Mouse (Mus musculus) MEL (cell line): ENCODE measurements around the gene Stk10.

Source experiments
- CTCF ChIP-seq, 3 experiments: IDR thresholded peaks in 2 of 3; conservative IDR thresholded peaks in 1 of 3; 2 replicates each; pipeline ENCODE4 v1.5.1; 2011 to 2012; ENCODE audit warnings: low read length in 3 of 3, low read depth in 2 of 3, mild to moderate bottlenecking in 2 of 3, improper control_type of control experiment in 1 of 3, inconsistent platforms in 1 of 3, mixed read lengths in 1 of 3, moderate library complexity in 1 of 3; ENCODE audit not compliant: control insufficient read depth in 1 of 3, insufficient read depth in 1 of 3, poor library complexity in 1 of 3, severe bottlenecking in 1 of 3
- E2F4 ChIP-seq: IDR thresholded peaks from 2 replicates; pipeline ENCODE4 v1.6.1; 2011; ENCODE audit warnings: low read depth, low read length, improper control_type of control experiment, borderline replicate concordance
- EP300 ChIP-seq, 2 experiments: IDR thresholded peaks; 2 replicates each; pipeline ENCODE4 v1.6.1; 2011; ENCODE audit warnings: improper control_type of control experiment in 2 of 2, low read length in 2 of 2, low read depth in 1 of 2, mild to moderate bottlenecking in 1 of 2
- HCFC1 ChIP-seq: IDR thresholded peaks from 2 replicates; pipeline ENCODE4 v1.6.1; 2012; ENCODE audit warnings: low read depth, mild to moderate bottlenecking, inconsistent platforms, low read length, improper control_type of control experiment, moderate library complexity
- KAT2A ChIP-seq: conservative IDR thresholded peaks from 2 replicates; pipeline ENCODE4 v1.6.1; 2012; ENCODE audit warnings: low read depth, low read length, improper control_type of control experiment, inconsistent platforms
- MAFK ChIP-seq: IDR thresholded peaks from 2 replicates; pipeline ENCODE4 v1.6.1; 2011; ENCODE audit warnings: low read depth, mild to moderate bottlenecking, low read length, improper control_type of control experiment, borderline replicate concordance
- MAZ ChIP-seq: IDR thresholded peaks from 2 replicates; pipeline ENCODE4 v1.6.1; 2012; ENCODE audit warnings: low read depth, mild to moderate bottlenecking, inconsistent platforms, low read length, improper control_type of control experiment
- MYC ChIP-seq: IDR thresholded peaks from 2 replicates; pipeline ENCODE4 v1.6.1; 2011; ENCODE audit warnings: low read depth, mild to moderate bottlenecking, low read length, improper control_type of control experiment, moderate library complexity
- POLR2A ChIP-seq, 2 experiments: IDR thresholded peaks; 2 replicates each; pipeline ENCODE4 v1.6.1; 2011 to 2012; ENCODE audit warnings: low read length in 2 of 2, mild to moderate bottlenecking in 2 of 2, control low read depth in 1 of 2, improper control_type of control experiment in 1 of 2, low read depth in 1 of 2, moderate library complexity in 1 of 2; ENCODE audit not compliant: control insufficient read depth in 1 of 2, insufficient read depth in 1 of 2, poor library complexity in 1 of 2
- USF1 ChIP-seq: IDR thresholded peaks from 2 replicates; pipeline ENCODE4 v1.6.1; 2014; ENCODE audit warnings: low read depth, mild to moderate bottlenecking, inconsistent platforms, low read length, improper control_type of control experiment, moderate library complexity
- ZMIZ1 ChIP-seq: IDR thresholded peaks from 2 replicates; pipeline ENCODE4 v1.6.1; 2012; ENCODE audit warnings: low read depth, mild to moderate bottlenecking, inconsistent platforms, low read length, improper control_type of control experiment, moderate library complexity

DNA sequence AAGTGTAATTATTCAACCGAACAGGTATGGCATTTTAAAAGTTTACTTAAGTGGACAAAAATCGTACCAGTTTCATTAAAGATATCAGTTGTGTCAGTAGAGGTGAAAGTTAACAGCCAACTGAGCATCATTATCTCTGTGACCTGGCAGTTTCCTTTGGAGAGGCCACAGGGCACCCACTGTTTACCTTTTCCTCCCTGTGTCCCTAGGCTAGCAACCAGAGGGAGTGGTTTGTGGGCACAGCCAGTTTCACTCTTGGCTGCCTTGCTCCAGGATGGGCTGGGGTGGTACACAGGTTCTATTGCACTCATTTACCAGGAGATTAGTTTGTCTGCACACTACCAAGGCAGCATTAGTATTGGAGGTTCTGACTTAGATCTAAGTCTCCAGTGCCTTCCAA is 101.0 kb downstream of the Stk10 start:
- TF ChIP-seq MAZ (no peak), HCFC1 (no peak), CTCF (IDR thresholded peaks at IDR 0.05 in 2 of 3, conservative IDR thresholded peaks at IDR 0.05 in 1 of 3; ENCODE audit: control insufficient read depth in 1 of 3, insufficient read depth in 1 of 3, low read depth in 2 of 3, low read length in 3 of 3, poor library complexity in 1 of 3, severe bottlenecking in 1 of 3) (no peak), MYC (no peak), KAT2A (no peak), E2F4 (no peak), ZMIZ1 (no peak), USF1 (no peak), MAFK (no peak), EP300 (IDR thresholded peaks at IDR 0.05; ENCODE audit: low read depth in 1 of 2, low read length in 2 of 2) (no peak), POLR2A (IDR thresholded peaks at IDR 0.05; ENCODE audit: control insufficient read depth in 1 of 2, insufficient read depth in 1 of 2, low read depth in 1 of 2, low read length in 2 of 2, poor library complexity in 1 of 2) (no peak)
